Mouse (Mus musculus) hindbrain, postnatal 0 days (tissue): ENCODE measurements at regions not wholly inside any gene's neighbourhood (a gene's known extent, or its start where the extent isn't known, plus 50 kb on each side); places are given as distances from the start of the nearest gene placed in this dataset.

ENCODE experiments used
- ATAC-seq: fragments of 200-750 bp; cut with Nextera tagmentation; 2 replicates; pipeline ENCODE4 v1.8.0; 2017; ENCODE audit warnings: mild to moderate bottlenecking, moderate TSS enrichment, moderate library complexity
- DNase-seq: peaks from one replicate; pipeline ENCODE4 v3.0.0-alpha.2; 2015; ENCODE audit warnings: low spot score
- H3K27ac ChIP-seq: fragments of 300-500 bp; sonication (generic); 2 replicates; pipeline ENCODE4 v1.5.1; 2014; ENCODE audit warnings: mild to moderate bottlenecking
- H3K27me3 ChIP-seq: fragments of 300-500 bp; sonication (generic); 2 replicates; pipeline ENCODE4 v1.6.1; 2014; ENCODE audit warnings: low read length, mixed read lengths; ENCODE audit not compliant: insufficient read depth
- H3K36me3 ChIP-seq: fragments of 300-500 bp; sonication (generic); 2 replicates; pipeline ENCODE4 v1.6.1; 2014; ENCODE audit warnings: low read length, mixed read lengths; ENCODE audit not compliant: insufficient read depth
- H3K4me1 ChIP-seq: fragments of 300-500 bp; sonication (generic); 2 replicates; pipeline ENCODE4 v1.6.1; 2014; ENCODE audit warnings: antibody characterized with exemption, low read length, mixed read lengths; ENCODE audit not compliant: insufficient read depth
- H3K4me2 ChIP-seq: fragments of 300-500 bp; sonication (generic); 2 replicates; pipeline ENCODE4 v1.6.1; 2014; ENCODE audit warnings: low read depth, mild to moderate bottlenecking, low read length, moderate library complexity, mixed read lengths
- H3K4me3 ChIP-seq: fragments of 300-500 bp; sonication (generic); 2 replicates; pipeline ENCODE4 v1.5.1; 2014; ENCODE audit warnings: low read length
- H3K9ac ChIP-seq: fragments of 300-500 bp; sonication (generic); replicated peaks from 2 replicates; pipeline ENCODE4 v1.6.1; 2014; ENCODE audit warnings: mild to moderate bottlenecking, low read length, moderate library complexity, mixed read lengths
- H3K9me3 ChIP-seq: fragments of 300-500 bp; sonication (generic); 2 replicates; pipeline ENCODE4 v1.6.1; 2016; ENCODE audit warnings: low read length, mixed read lengths
- CTCF ChIP-seq: IDR thresholded peaks from 2 replicates; pipeline ENCODE4 v1.5.1; 2016; ENCODE audit warnings: antibody characterized with exemption, control low read depth, low read depth
- WGBS: fragments of 180-500 bp; shearing (Covaris S2); extraction: QIAGEN DNeasy Blood & Tissue Kit; methylation state at CpG from one replicate; pipeline ENCODE4 v1.1.7; 2014; 5-methylcytosine and 5-hydroxymethylcytosine counted together

DNA sequence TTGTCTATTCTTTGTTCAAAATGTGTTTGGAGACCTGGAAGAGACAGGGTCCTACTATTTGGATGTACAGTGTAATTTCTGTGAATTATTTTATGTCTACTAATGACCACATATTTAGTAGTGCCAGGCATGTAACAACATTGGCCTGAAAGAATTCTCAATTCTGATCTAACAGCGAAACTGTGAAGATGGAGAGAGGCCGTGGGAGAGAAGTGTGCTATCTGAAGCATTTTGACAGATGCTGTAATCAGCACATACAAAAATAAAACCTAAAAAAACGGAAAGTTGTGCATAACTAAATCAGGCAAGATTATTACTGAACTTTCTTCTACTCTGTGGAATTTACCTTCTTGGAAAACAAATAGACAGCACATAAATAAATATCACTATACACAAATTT, 61.4 kb upstream of the Ppfia2 start:
- Histone ChIP-seq H3K4me3 (no peak overlapping the region), H3K27me3 (no peaks in the 10 kb centered on the region), H3K9me3 (no peaks in the 10 kb centered on the region), H3K36me3 (no peaks in the 10 kb centered on the region), H3K27ac (no peak overlapping the region), H3K9ac (no peak overlapping the region), H3K4me2 (no peak overlapping the region), H3K4me1 (no peaks in the 10 kb centered on the region)
- no peak for TF ChIP-seq CTCF
- DNase-seq (no peak), ATAC-seq (no peak)
- 87% methylated on average over 3 of the region's 3 CpGs for WGBS

DNA sequence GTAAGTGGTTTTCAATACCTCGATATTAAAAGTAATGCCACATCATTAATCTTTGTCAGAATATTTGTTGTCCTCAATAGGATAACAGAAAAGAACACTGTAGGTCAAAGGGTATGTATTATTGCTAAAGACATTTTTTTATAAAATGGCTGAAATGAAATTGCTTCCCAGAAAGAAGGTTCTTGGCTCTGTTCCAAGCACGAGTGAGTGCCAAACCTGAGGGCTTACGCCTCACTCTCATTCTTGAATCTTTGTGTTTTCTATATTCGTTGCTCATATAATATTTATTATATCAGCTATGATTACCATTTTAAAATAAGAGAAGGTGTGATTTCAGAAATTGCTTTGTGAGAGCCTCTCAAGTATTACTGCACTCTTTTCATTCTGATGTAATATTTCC, 57.0 kb upstream of the Ppfia2 start:
- no peak overlapping the region for H3K27ac ChIP-seq
- no peak overlapping the region for H3K4me2 ChIP-seq
- no peak overlapping the region for H3K4me3 ChIP-seq
- no peaks in the 10 kb centered on the region for H3K27me3 ChIP-seq
- H3K4me1 ChIP-seq, result no peaks in the 10 kb centered on the region
- DNase-seq, result peak; percentile 28
- H3K36me3 ChIP-seq, result no peaks in the 10 kb centered on the region
- no peak overlapping the region for H3K9ac ChIP-seq
- WGBS, result 67% methylated on average over 4 of the region's 4 CpGs
- no peaks in the 10 kb centered on the region for H3K9me3 ChIP-seq
- ATAC-seq, result no peak
- no peak for TF ChIP-seq CTCF

DNA sequence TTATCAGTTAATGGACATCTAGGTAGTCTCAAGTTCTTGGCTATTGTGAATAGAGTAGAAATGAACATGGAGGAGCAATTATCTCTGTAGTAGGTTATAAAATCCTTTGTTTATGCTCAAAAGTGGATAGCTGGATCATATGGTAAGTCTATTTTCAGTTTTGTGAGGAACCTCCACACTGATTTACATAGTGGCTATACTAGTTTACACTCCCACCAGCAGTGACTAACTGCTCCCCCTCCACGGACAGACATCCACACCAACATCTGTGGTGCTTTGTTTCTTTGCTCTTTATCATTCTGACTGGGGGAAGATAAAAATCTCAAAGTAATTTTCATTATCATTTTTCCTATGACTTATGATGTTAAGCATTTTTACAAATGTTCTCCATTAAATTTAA, 55.1 kb upstream of the Ppfia2 start:
- Histone ChIP-seq H3K27ac (no peak overlapping the region), H3K4me1 (no peaks in the 10 kb centered on the region), H3K27me3 (no peaks in the 10 kb centered on the region), H3K36me3 (no peaks in the 10 kb centered on the region), H3K4me2 (no peak overlapping the region), H3K4me3 (no peak overlapping the region), H3K9me3 (no peaks in the 10 kb centered on the region), H3K9ac (no peak overlapping the region)
- DNase-seq (no peak), ATAC-seq (no peak)
- WGBS, result 90% methylated on average over 1 of the region's 1 CpGs
- no peak for TF ChIP-seq CTCF

DNA sequence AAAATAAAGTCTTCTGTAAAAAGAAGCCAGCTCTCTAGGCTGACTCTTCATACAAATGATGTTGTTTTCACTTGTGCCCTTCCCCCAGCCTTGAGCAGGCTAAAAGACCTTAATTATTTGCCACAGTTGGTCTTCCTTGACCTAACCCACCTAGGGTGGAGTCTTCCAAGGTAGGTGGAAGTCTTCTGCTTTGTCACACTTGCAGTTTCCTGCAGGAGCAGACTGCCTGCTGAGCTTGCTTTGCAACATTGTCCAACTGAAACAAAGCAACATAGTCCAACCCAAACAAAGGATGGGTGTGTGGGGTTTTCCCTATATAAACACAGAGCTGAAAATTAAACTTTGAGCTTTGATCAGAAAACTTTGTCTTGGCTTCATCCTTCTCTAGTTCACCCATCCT, 53.0 kb upstream of the Ppfia2 start:
- no peaks in the 10 kb centered on the region for H3K36me3 ChIP-seq
- H3K9me3 ChIP-seq, result no peaks in the 10 kb centered on the region
- no peaks in the 10 kb centered on the region for H3K4me1 ChIP-seq
- H3K4me2 ChIP-seq, result no peak overlapping the region
- no peaks in the 10 kb centered on the region for H3K27me3 ChIP-seq
- no peak overlapping the region for H3K27ac ChIP-seq
- no peak overlapping the region for H3K4me3 ChIP-seq
- no peak for TF ChIP-seq CTCF
- DNase-seq (no peak), ATAC-seq (no peak)
- H3K9ac ChIP-seq, result no peak overlapping the region
